Mouse (Mus musculus): ENCODE results near the gene Smpd4. TPM values are rescaled to one million over a fixed set of nuclear protein-coding genes. Genes with fewer than 3 reads are reported as not detected.

Smpd4 gene
- 134 and 144 TPM in 2 replicates for polyA plus RNA-seq (2012; rRNA removed)

- Histone ChIP-seq H3K27me3 (ENCODE audit: control insufficient read depth, insufficient read depth, low read length) (no peaks in the 10 kb centered on the region), H3K4me3 (ENCODE audit: control insufficient read depth, insufficient read depth, low read length) (peak within 1 kb of the TSS; percentile 72), H3K27ac (ENCODE audit: control insufficient read depth, insufficient read depth, low read length) (no peak within 1 kb of the TSS), H3K4me1 (replicated peaks; ENCODE audit: control insufficient read depth, insufficient read depth, low read length) (peaks cover 4% of the 10 kb centered on the region), H3K36me3 (ENCODE audit: control insufficient read depth, insufficient read depth, low read length) (peaks cover 4% of the 10 kb centered on the region)
- peak; percentile 90 for DNase-seq
- WGBS, result 2% methylated on average over 60 of the region's 60 CpGs
- TF ChIP-seq CTCF (IDR thresholded peaks at IDR 0.05; ENCODE audit: borderline replicate concordance, control insufficient read depth, extremely low read depth, insufficient read depth, low read length, poor library complexity), result no peak
- peak; percentile 33; the same call in 1 of the 2 replicates for TF ChIP-seq POLR2A (IDR thresholded peaks at IDR 0.05; ENCODE audit: control insufficient read depth, extremely low read depth, insufficient read depth, low read length, poor library complexity)
These were observed at the start of gene Smpd4 for GRCm38 (mm10) chr16:17619198-17620105. Gene Smpd4, plus strand, starts transcription at chr16:17619354.

- no peak for DNase-seq
- H3K36me3 ChIP-seq (ENCODE audit: control insufficient read depth, insufficient read depth, low read length), result no peaks in the 10 kb centered on the region
- peaks cover 8% of the 10 kb centered on the region for H3K4me1 ChIP-seq (replicated peaks; ENCODE audit: control insufficient read depth, insufficient read depth, low read length)
- 21% methylated on average over 45 of the region's 45 CpGs for WGBS
- no peaks in the 10 kb centered on the region for H3K27me3 ChIP-seq (ENCODE audit: control insufficient read depth, insufficient read depth, low read length)
- TF ChIP-seq CTCF (IDR thresholded peaks at IDR 0.05; ENCODE audit: borderline replicate concordance, control insufficient read depth, extremely low read depth, insufficient read depth, low read length, poor library complexity), result no peak
- no peak for TF ChIP-seq POLR2A (IDR thresholded peaks at IDR 0.05; ENCODE audit: control insufficient read depth, extremely low read depth, insufficient read depth, low read length, poor library complexity)
- no peak overlapping the region for H3K27ac ChIP-seq (ENCODE audit: control insufficient read depth, insufficient read depth, low read length)
- H3K4me3 ChIP-seq (ENCODE audit: control insufficient read depth, insufficient read depth, low read length), result peak overlapping the region; percentile 61
These were observed 43.0 kb upstream of the Smpd4 start for GRCm38 (mm10) chr16:17575870-17576824.

GRCm38 (mm10) chr16:17576825-17577215 lies 42.3 kb upstream of the Smpd4 start:
- 37% methylated on average over 8 of the region's 8 CpGs for WGBS
- Histone ChIP-seq H3K4me1 (replicated peaks; ENCODE audit: control insufficient read depth, insufficient read depth, low read length) (peaks cover 8% of the 10 kb centered on the region), H3K4me3 (ENCODE audit: control insufficient read depth, insufficient read depth, low read length) (peak overlapping the region; percentile 61), H3K36me3 (ENCODE audit: control insufficient read depth, insufficient read depth, low read length) (no peaks in the 10 kb centered on the region), H3K27ac (ENCODE audit: control insufficient read depth, insufficient read depth, low read length) (no peak overlapping the region), H3K27me3 (ENCODE audit: control insufficient read depth, insufficient read depth, low read length) (no peaks in the 10 kb centered on the region)
- no peak for DNase-seq
- TF ChIP-seq CTCF (IDR thresholded peaks at IDR 0.05; ENCODE audit: borderline replicate concordance, control insufficient read depth, extremely low read depth, insufficient read depth, low read length, poor library complexity) (no peak), POLR2A (IDR thresholded peaks at IDR 0.05; ENCODE audit: control insufficient read depth, extremely low read depth, insufficient read depth, low read length, poor library complexity) (no peak)

GRCm38 (mm10) chr16:17583064-17583463 lies 36.1 kb upstream of the Smpd4 start, which contains the start of gene Slc7a4:
Gene Slc7a4, minus strand, starts transcription at chr16:17583214.
- peak; percentile 31 for DNase-seq
- no peak within 1 kb of the TSS for H3K4me3 ChIP-seq (ENCODE audit: control insufficient read depth, insufficient read depth, low read length)
- 57% methylated on average over 8 of the region's 8 CpGs for WGBS

GRCm38 (mm10) chr16:17584555-17584954 lies 34.6 kb upstream of the Smpd4 start:
- Histone ChIP-seq H3K4me3 (ENCODE audit: control insufficient read depth, insufficient read depth, low read length) (no peak overlapping the region), H3K27ac (ENCODE audit: control insufficient read depth, insufficient read depth, low read length) (no peak overlapping the region), H3K36me3 (ENCODE audit: control insufficient read depth, insufficient read depth, low read length) (no peaks in the 10 kb centered on the region), H3K27me3 (ENCODE audit: control insufficient read depth, insufficient read depth, low read length) (no peaks in the 10 kb centered on the region), H3K4me1 (replicated peaks; ENCODE audit: control insufficient read depth, insufficient read depth, low read length) (no peaks in the 10 kb centered on the region)
- TF ChIP-seq POLR2A (IDR thresholded peaks at IDR 0.05; ENCODE audit: control insufficient read depth, extremely low read depth, insufficient read depth, low read length, poor library complexity) (no peak), CTCF (IDR thresholded peaks at IDR 0.05; ENCODE audit: borderline replicate concordance, control insufficient read depth, extremely low read depth, insufficient read depth, low read length, poor library complexity) (no peak)
- 92% methylated on average over 7 of the region's 7 CpGs for WGBS
- DNase-seq, result no peak

More at GRCm38 (mm10) chr16:17583064-17583463, 36.1 kb upstream of the Smpd4 start, which contains the start of gene Slc7a4:
- no peaks in the 10 kb centered on the region for H3K4me1 ChIP-seq (replicated peaks; ENCODE audit: control insufficient read depth, insufficient read depth, low read length)
- H3K36me3 ChIP-seq (ENCODE audit: control insufficient read depth, insufficient read depth, low read length), result no peaks in the 10 kb centered on the region
- no peak for TF ChIP-seq POLR2A (IDR thresholded peaks at IDR 0.05; ENCODE audit: control insufficient read depth, extremely low read depth, insufficient read depth, low read length, poor library complexity)
- peak; percentile 62; the same call in 1 of the 2 replicates for TF ChIP-seq CTCF (IDR thresholded peaks at IDR 0.05; ENCODE audit: borderline replicate concordance, control insufficient read depth, extremely low read depth, insufficient read depth, low read length, poor library complexity)
- no peak within 1 kb of the TSS for H3K27ac ChIP-seq (ENCODE audit: control insufficient read depth, insufficient read depth, low read length)
- no peaks in the 10 kb centered on the region for H3K27me3 ChIP-seq (ENCODE audit: control insufficient read depth, insufficient read depth, low read length)

GRCm38 (mm10) chr16:17590731-17591130 lies 28.4 kb upstream of the Smpd4 start:
- Histone ChIP-seq H3K4me3 (ENCODE audit: control insufficient read depth, insufficient read depth, low read length) (no peak overlapping the region), H3K27ac (ENCODE audit: control insufficient read depth, insufficient read depth, low read length) (no peak overlapping the region), H3K4me1 (replicated peaks; ENCODE audit: control insufficient read depth, insufficient read depth, low read length) (no peaks in the 10 kb centered on the region), H3K36me3 (ENCODE audit: control insufficient read depth, insufficient read depth, low read length) (no peaks in the 10 kb centered on the region), H3K27me3 (ENCODE audit: control insufficient read depth, insufficient read depth, low read length) (no peaks in the 10 kb centered on the region)
- DNase-seq, result no peak
- TF ChIP-seq POLR2A (IDR thresholded peaks at IDR 0.05; ENCODE audit: control insufficient read depth, extremely low read depth, insufficient read depth, low read length, poor library complexity) (no peak), CTCF (IDR thresholded peaks at IDR 0.05; ENCODE audit: borderline replicate concordance, control insufficient read depth, extremely low read depth, insufficient read depth, low read length, poor library complexity) (no peak)
- 70% methylated on average over 2 of the region's 2 CpGs for WGBS

Measured in thymus, adult 2 months (tissue).